ENCODE assay signal across 9 mouse cellular contexts in genomic region chr17:5872506-5872905, GRCm38 (mm10). TPM values are rescaled to one million over a fixed set of nuclear protein-coding genes. Genes with fewer than 3 reads are reported as not detected.
DNase-seq lines count a peak whose midpoint lies in the region; ATAC-seq and TF ChIP-seq lines count a peak whose summit lies in the region.
"Had no signal": no experiment of that assay in that cellular context is flagged by ENCODE, and none has a peak within 500 bp of the region (broad histone marks: within the 10 kb centered on the region; RNA-seq: fewer than 3 reads in every experiment).

No protein-coding gene starts in this region.

- in situ Hi-C loops in Patski (cut with MboI; ENCODE audit: low pct_unique_long_range_greater_than_20kb): no loop called here

- peaks cover 4% of the 10 kb centered on the region; the same call in 1 of the 2 replicates for H3K4me1 ChIP-seq in forebrain, embryonic 13.5 days
- H3K4me1 ChIP-seq in forebrain, embryonic 11.5 days (replicated peaks; ENCODE audit: control insufficient read depth, insufficient read depth, low read length): no peaks in the 10 kb centered on the region
- peaks cover 11% of the 10 kb centered on the region; the same call in 1 of the 2 replicates for H3K4me1 ChIP-seq in embryonic facial prominence, embryonic 12.5 days
- peaks cover 56% of the 10 kb centered on the region for H3K4me1 ChIP-seq in liver, embryonic 13.5 days (replicated peaks)

- CTCF ChIA-PET in Patski (lab: Charles Lee): interaction anchor here (1.0 to 3.5 kb wide), 4 partner anchors 10 to 77 kb away, joined by 3 to 18 read pairs (median 10); no protein-coding TSS in a partner anchor

- intact Hi-C loops in heart, postnatal 36 days (cut with DNase I): no loop called here

- no peak overlapping the region for H3K4me2 ChIP-seq in forebrain, embryonic 13.5 days
- H3K4me2 ChIP-seq in forebrain, embryonic 11.5 days (ENCODE audit: low read depth, low read length, severe bottlenecking): no peak overlapping the region
- no peak overlapping the region for H3K4me2 ChIP-seq in embryonic facial prominence, embryonic 12.5 days (replicated peaks)
- no peak overlapping the region for H3K4me2 ChIP-seq in liver, embryonic 13.5 days

- no peak for TF ChIP-seq CTCF in Patski (IDR thresholded peaks at IDR 0.05)

- POLR2A ChIA-PET in Patski (lab: Charles Lee): interaction anchor here (1.3 kb wide), 1 partner anchor 33 kb away, joined by 3 read pairs; no protein-coding TSS in a partner anchor

- H3K27ac ChIP-seq in forebrain, embryonic 13.5 days: no peak overlapping the region
- H3K27ac ChIP-seq in forebrain, embryonic 11.5 days (ENCODE audit: low read depth, low read length): no peak overlapping the region
- peak overlapping the region; percentile 5; the same call in 1 of the 2 replicates for H3K27ac ChIP-seq in embryonic facial prominence, embryonic 12.5 days
- no peak overlapping the region for H3K27ac ChIP-seq in liver, embryonic 13.5 days
- H3K27ac ChIP-seq: macrophage had no signal

- H3K36me3 ChIP-seq in forebrain, embryonic 13.5 days (ENCODE audit: poor library complexity, severe bottlenecking): no peaks in the 10 kb centered on the region
- no peaks in the 10 kb centered on the region for H3K36me3 ChIP-seq in forebrain, embryonic 11.5 days (ENCODE audit: control insufficient read depth, insufficient read depth, low read length)
- no peaks in the 10 kb centered on the region for H3K36me3 ChIP-seq in embryonic facial prominence, embryonic 12.5 days
- H3K36me3 ChIP-seq in liver, embryonic 13.5 days: no peaks in the 10 kb centered on the region

- no peak for DNase-seq in forebrain, embryonic 11.5 days (ENCODE audit: low spot score)
- DNase-seq in Patski (ENCODE audit: low read depth, low spot score): no peak
- peak; percentile 67 to 75 for DNase-seq in heart, postnatal 36 days
- DNase-seq in liver, embryonic 13.5 days: no peak
- DNase-seq in right cerebral cortex, postnatal 14 days: peak; percentile 70

- H3K27me3 ChIP-seq in forebrain, embryonic 13.5 days: no peaks in the 10 kb centered on the region
- H3K27me3 ChIP-seq in forebrain, embryonic 11.5 days (ENCODE audit: control insufficient read depth, insufficient read depth, low read length): no peaks in the 10 kb centered on the region
- H3K27me3 ChIP-seq in Patski: no peaks in the 10 kb centered on the region
- no peaks in the 10 kb centered on the region for H3K27me3 ChIP-seq in embryonic facial prominence, embryonic 12.5 days
- H3K27me3 ChIP-seq in liver, embryonic 13.5 days: no peaks in the 10 kb centered on the region

- ATAC-seq in forebrain, embryonic 13.5 days: 0 out of 2 replicates have a peak, but pooled peaks have one; percentile 27
- no peak for ATAC-seq in forebrain, embryonic 11.5 days (replicated peaks; ENCODE audit: low FRiP score)
- peak; percentile 78 for ATAC-seq in Patski
- ATAC-seq in embryonic facial prominence, embryonic 12.5 days (ENCODE audit: insufficient number of reproducible peaks, insufficient read depth, low FRiP score, low TSS enrichment): no peak
- ATAC-seq in liver, embryonic 13.5 days (ENCODE audit: low read depth): peak; percentile 65
- no peak for ATAC-seq in inflammation-experienced regulatory T-cells, adult 6 months

- H3K9me3 ChIP-seq in forebrain, embryonic 13.5 days (replicated peaks): no peaks in the 10 kb centered on the region
- no peaks in the 10 kb centered on the region for H3K9me3 ChIP-seq in forebrain, embryonic 11.5 days (ENCODE audit: control insufficient read depth, low read length)
- no peaks in the 10 kb centered on the region for H3K9me3 ChIP-seq in embryonic facial prominence, embryonic 12.5 days
- no peaks in the 10 kb centered on the region for H3K9me3 ChIP-seq in liver, embryonic 13.5 days (replicated peaks)

- no peak overlapping the region for H3K9ac ChIP-seq in forebrain, embryonic 13.5 days
- H3K9ac ChIP-seq in forebrain, embryonic 11.5 days (ENCODE audit: low read length): no peak overlapping the region
- H3K9ac ChIP-seq in embryonic facial prominence, embryonic 12.5 days: no peak overlapping the region
- H3K9ac ChIP-seq in liver, embryonic 13.5 days: no peak overlapping the region

- H3K4me3 ChIP-seq in forebrain, embryonic 13.5 days: no peak overlapping the region
- H3K4me3 ChIP-seq in forebrain, embryonic 11.5 days (ENCODE audit: low read depth, low read length): no peak overlapping the region
- H3K4me3 ChIP-seq in embryonic facial prominence, embryonic 12.5 days: no peak overlapping the region
- no peak overlapping the region for H3K4me3 ChIP-seq in liver, embryonic 13.5 days (replicated peaks)

- WGBS in forebrain, embryonic 13.5 days: 61% methylated on average over 12 of the region's 12 CpGs
- WGBS in forebrain, embryonic 11.5 days: 78% methylated on average over 12 of the region's 12 CpGs
- whole genome bisulfite sequencing in embryonic facial prominence, embryonic 12.5 days: 55% methylated on average over 12 of the region's 12 CpGs
- 71% methylated on average over 12 of the region's 12 CpGs for WGBS in liver, embryonic 13.5 days (ENCODE audit: insufficient replicate concordance)

RNA-seq across cellular contexts. Expression of gene Snx9, which starts 31.4 kb away (rescaled TPM):
- 5.7 and 6.7 TPM in 2 replicates for polyA plus RNA-seq in forebrain, embryonic 13.5 days (2015; fragmentation: Nextera tagmentation; extraction: Ambion mirVana)
- 19.0 and 19.6 TPM in 2 replicates for polyA plus RNA-seq in forebrain, embryonic 11.5 days (2014; fragmentation: Nextera tagmentation; extraction: Ambion mirVana)
- polyA plus RNA-seq in Patski (2021): 98.4 TPM
- 31.7 and 33.3 TPM in 2 replicates for polyA plus RNA-seq in embryonic facial prominence, embryonic 12.5 days (2016; fragmentation: Nextera tagmentation; extraction: Ambion mirVana)
- total RNA-seq in heart, postnatal 36 days (2021): 10 to 100 TPM; 31.0 to 32.6 TPM
- polyA plus RNA-seq in liver, embryonic 13.5 days (2015; fragmentation: Nextera tagmentation; extraction: Ambion mirVana): 12.2 and 14.1 TPM in 2 replicates
- 1 to 10 TPM; 2.1 to 2.6 (median 2.6) TPM for polyA plus RNA-seq in inflammation-experienced regulatory T-cells, adult 6 months (2017; shearing (Covaris generic))

Comparison
In these comparisons a context has a peak if more than half of its experiments do, and no peak if none do; other contexts are left out.
1. ATAC-seq: peak in forebrain, embryonic 13.5 days (single experiment), Patski (single experiment) and liver, embryonic 13.5 days (single experiment); none in forebrain, embryonic 11.5 days (single experiment), embryonic facial prominence, embryonic 12.5 days (single experiment) and inflammation-experienced regulatory T-cells, adult 6 months (single experiment).
2. DNase-seq: peak in heart, postnatal 36 days (2 of 2) and right cerebral cortex, postnatal 14 days (single experiment); none in forebrain, embryonic 11.5 days (single experiment), Patski (single experiment) and liver, embryonic 13.5 days (single experiment).